Mouse (Mus musculus) heart, embryonic 11.5 days (tissue): ENCODE measurements at regions not wholly inside any gene's neighbourhood (a gene's known extent, or its start where the extent isn't known, plus 50 kb on each side); places are given as distances from the start of the nearest gene placed in this dataset.
A peak's percentile ranks its signal among the peaks of the same experiment; 100 is the strongest.

Experiments used
- ATAC-seq: fragments of 200-750 bp; cut with Nextera tagmentation; replicated peaks from 2 replicates; pipeline ENCODE4 v1.8.0; 2017; ENCODE audit warnings: moderate library complexity; ENCODE audit not compliant: insufficient number of reproducible peaks, low FRiP score, low TSS enrichment
- H3K27ac ChIP-seq: fragments of 300-500 bp; sonication (generic); 2 replicates; pipeline ENCODE4 v1.5.1; 2014; ENCODE audit warnings: mild to moderate bottlenecking, low read depth, low read length
- H3K27me3 ChIP-seq: fragments of 300-500 bp; sonication (generic); 2 replicates; pipeline ENCODE4 v1.6.1; 2014; ENCODE audit warnings: mild to moderate bottlenecking, low read length, mixed read lengths; ENCODE audit not compliant: control insufficient read depth, insufficient read depth
- H3K36me3 ChIP-seq: fragments of 300-500 bp; sonication (generic); 2 replicates; pipeline ENCODE4 v1.6.1; 2014; ENCODE audit warnings: mild to moderate bottlenecking, low read length, moderate library complexity, mixed read lengths; ENCODE audit not compliant: control insufficient read depth, insufficient read depth
- H3K4me1 ChIP-seq: fragments of 300-500 bp; sonication (generic); 2 replicates; pipeline ENCODE4 v1.6.1; 2014; ENCODE audit warnings: low read length; ENCODE audit not compliant: control insufficient read depth, insufficient read depth
- H3K4me2 ChIP-seq: fragments of 300-500 bp; sonication (generic); 2 replicates; pipeline ENCODE4 v1.6.1; 2014; ENCODE audit warnings: mild to moderate bottlenecking, moderate library complexity
- H3K4me3 ChIP-seq: fragments of 300-500 bp; sonication (generic); 2 replicates; pipeline ENCODE4 v1.5.1; 2014; ENCODE audit warnings: low read depth, low read length
- H3K9ac ChIP-seq: fragments of 300-500 bp; sonication (generic); 2 replicates; pipeline ENCODE4 v1.6.1; 2014; ENCODE audit warnings: mild to moderate bottlenecking, low read depth, low read length, moderate library complexity
- H3K9me3 ChIP-seq: fragments of 300-500 bp; sonication (generic); replicated peaks from 2 replicates; pipeline ENCODE4 v1.6.1; 2016; ENCODE audit warnings: low read length; ENCODE audit not compliant: control insufficient read depth
- WGBS: fragments of 180-500 bp; shearing (Covaris S2); extraction: QIAGEN DNeasy Blood & Tissue Kit; methylation state at CpG from one replicate; pipeline ENCODE4 v1.1.7; 2014; ENCODE audit not compliant: insufficient replicate concordance; 5-methylcytosine and 5-hydroxymethylcytosine counted together

GRCm38 (mm10) chr13:60099469-60100129 is 77.6 kb downstream of the Gas1 start:
- Histone ChIP-seq H3K4me1 (no peaks in the 10 kb centered on the region), H3K4me2 (no peak overlapping the region), H3K4me3 (no peak overlapping the region), H3K9ac (no peak overlapping the region), H3K27me3 (no peaks in the 10 kb centered on the region), H3K36me3 (no peaks in the 10 kb centered on the region), H3K9me3 (no peaks in the 10 kb centered on the region), H3K27ac (no peak overlapping the region)
- 79% methylated on average over 14 of the region's 14 CpGs for WGBS
- ATAC-seq: no peak

- no peak overlapping the region for H3K9ac ChIP-seq
- ATAC-seq: no peak
Measured at GRCm38 (mm10) chr13:60098394-60098793, 78.8 kb downstream of the Gas1 start.

GRCm38 (mm10) chr13:60097776-60098175 is 79.4 kb downstream of the Gas1 start:
- 67% methylated on average over 6 of the region's 6 CpGs for WGBS
- Histone ChIP-seq H3K9me3 (no peaks in the 10 kb centered on the region), H3K36me3 (no peaks in the 10 kb centered on the region), H3K27me3 (no peaks in the 10 kb centered on the region), H3K4me2 (no peak overlapping the region), H3K4me3 (no peak overlapping the region), H3K4me1 (no peaks in the 10 kb centered on the region), H3K27ac (no peak overlapping the region), H3K9ac (no peak overlapping the region)
- ATAC-seq: no peak

More at GRCm38 (mm10) chr13:60098394-60098793, 78.8 kb downstream of the Gas1 start:
- Histone ChIP-seq H3K4me1 (no peaks in the 10 kb centered on the region), H3K27me3 (no peaks in the 10 kb centered on the region), H3K27ac (no peak overlapping the region), H3K36me3 (no peaks in the 10 kb centered on the region), H3K9me3 (no peaks in the 10 kb centered on the region), H3K4me3 (no peak overlapping the region), H3K4me2 (no peak overlapping the region)
- 84% methylated on average over 3 of the region's 3 CpGs for WGBS

- Histone ChIP-seq H3K27me3 (no peaks in the 10 kb centered on the region), H3K4me1 (no peaks in the 10 kb centered on the region), H3K27ac (no peak overlapping the region), H3K4me2 (no peak overlapping the region), H3K9ac (no peak overlapping the region), H3K4me3 (no peak overlapping the region), H3K36me3 (no peaks in the 10 kb centered on the region), H3K9me3 (no peaks in the 10 kb centered on the region)
- no peak for ATAC-seq
- WGBS: 89% methylated on average over 8 of the region's 8 CpGs
Measured at GRCm38 (mm10) chr13:60086657-60087056, 90.5 kb downstream of the Gas1 start.

- Histone ChIP-seq H3K9ac (no peak overlapping the region), H3K4me3 (no peak overlapping the region), H3K27me3 (no peaks in the 10 kb centered on the region), H3K4me1 (no peaks in the 10 kb centered on the region), H3K4me2 (peak overlapping the region; percentile 45), H3K9me3 (no peaks in the 10 kb centered on the region), H3K27ac (no peak overlapping the region), H3K36me3 (no peaks in the 10 kb centered on the region)
- no peak for ATAC-seq
- 27% methylated on average over 12 of the region's 12 CpGs for WGBS
Measured at GRCm38 (mm10) chr13:60084975-60085374, 92.2 kb downstream of the Gas1 start.

- H3K27ac ChIP-seq: no peak overlapping the region
- no peak overlapping the region for H3K4me2 ChIP-seq
- no peak for ATAC-seq
- H3K9me3 ChIP-seq: no peaks in the 10 kb centered on the region
- no peaks in the 10 kb centered on the region for H3K36me3 ChIP-seq
- H3K27me3 ChIP-seq: no peaks in the 10 kb centered on the region
- no peak overlapping the region for H3K4me3 ChIP-seq
- 59% methylated on average over 4 of the region's 4 CpGs for WGBS
- H3K4me1 ChIP-seq: no peaks in the 10 kb centered on the region
- H3K9ac ChIP-seq: no peak overlapping the region
Measured at GRCm38 (mm10) chr13:60084290-60084689, 92.9 kb downstream of the Gas1 start.

GRCm38 (mm10) chr13:60080113-60080512 is 97.1 kb downstream of the Gas1 start:
- no peaks in the 10 kb centered on the region for H3K4me1 ChIP-seq
- H3K4me2 ChIP-seq: no peak overlapping the region
- no peak overlapping the region for H3K9ac ChIP-seq
- H3K4me3 ChIP-seq: no peak overlapping the region
- ATAC-seq: no peak
- no peaks in the 10 kb centered on the region for H3K9me3 ChIP-seq
- H3K27me3 ChIP-seq: no peaks in the 10 kb centered on the region
- H3K27ac ChIP-seq: no peak overlapping the region
- H3K36me3 ChIP-seq: no peaks in the 10 kb centered on the region
- 76% methylated on average over 10 of the region's 10 CpGs for WGBS

GRCm38 (mm10) chr13:60078331-60079050 is 98.7 kb downstream of the Gas1 start:
- Histone ChIP-seq H3K27ac (no peak overlapping the region), H3K36me3 (no peaks in the 10 kb centered on the region), H3K27me3 (no peaks in the 10 kb centered on the region), H3K4me1 (no peaks in the 10 kb centered on the region), H3K4me3 (no peak overlapping the region), H3K9me3 (no peaks in the 10 kb centered on the region), H3K4me2 (no peak overlapping the region), H3K9ac (no peak overlapping the region)
- ATAC-seq: no peak
- 70% methylated on average over 8 of the region's 8 CpGs for WGBS
